Mouse (Mus musculus) heart, embryonic 15.5 days (tissue): ENCODE measurements around the gene 9130008F23Rik. TPM values are rescaled to one million over a fixed set of nuclear protein-coding genes. Genes with fewer than 3 reads are reported as not detected.

Experiments used
- polyA plus RNA-seq: library from polyadenylated mRNA; unstranded; fragments of >200 nt; fragmentation: Nextera tagmentation; extraction: Ambion mirVana; gene quantifications from 2 replicates; pipeline ENCODE4 v1.2.1, GENCODE M21; 2015

9130008F23Rik gene
- polyA plus RNA-seq, 1 experiment from 2014 or later: 2.3 TPM

Other genes starting within 250 kb of the 9130008F23Rik start
- not detected in 2 replicates for gene Esp3, start 248.5 kb downstream of the 9130008F23Rik start, polyA plus RNA-seq
- gene Esp1, start 153.4 kb downstream of the 9130008F23Rik start, polyA plus RNA-seq: not detected in 2 replicates
- not detected in 2 replicates for gene Crisp2, start 73.6 kb downstream of the 9130008F23Rik start, polyA plus RNA-seq
- 1.3 and 2.6 TPM in 2 replicates for gene Rhag, start 69.4 kb downstream of the 9130008F23Rik start, polyA plus RNA-seq
- not detected in 2 replicates for gene Glyatl3, start 33.8 kb upstream of the 9130008F23Rik start, polyA plus RNA-seq
- 39.8 and 41.1 TPM in 2 replicates for gene Mut, start 54.1 kb upstream of the 9130008F23Rik start, polyA plus RNA-seq
- gene Cenpq, start 54.5 kb upstream of the 9130008F23Rik start, polyA plus RNA-seq: 14.8 and 16.3 TPM in 2 replicates